Comparison of ENCODE assay signal across 27 mouse cellular contexts in genomic region chr14:11440176-11440575, GRCm38 (mm10).
DNase-seq lines count a peak whose midpoint lies in the region; TF ChIP-seq lines count a peak whose summit lies in the region.
"Had no signal": no experiment of that assay in that cellular context is flagged by ENCODE, and none has a peak within 500 bp of the region (broad histone marks: within the 10 kb centered on the region; RNA-seq: fewer than 3 reads in every experiment).

No protein-coding gene starts in this region.

- H3K36me3 ChIP-seq in kidney, adult 2 months (ENCODE audit: control insufficient read depth, insufficient read depth, low read length): no peaks in the 10 kb centered on the region
- H3K36me3 ChIP-seq: embryonic facial prominence, embryonic 12.5 days; forebrain, embryonic 10.5 days; forebrain, embryonic 15.5 days; heart, embryonic 15.5 days; limb, embryonic 13.5 days; liver, embryonic 12.5 days; midbrain, embryonic 15.5 days had no signal

- no peak overlapping the region for H3K27ac ChIP-seq in kidney, adult 2 months (ENCODE audit: insufficient read depth, low read depth, low read length)
- H3K27ac ChIP-seq: embryonic facial prominence, embryonic 12.5 days; forebrain, embryonic 10.5 days; forebrain, embryonic 15.5 days; gastrocnemius, adult 2 months; heart, embryonic 15.5 days; hindbrain, embryonic 14.5 days; left cerebral cortex, adult 2 months; limb, embryonic 13.5 days; liver, embryonic 12.5 days; midbrain, embryonic 15.5 days had no signal

- no peak for TF ChIP-seq POLR2A in kidney, adult 2 months (IDR thresholded peaks at IDR 0.05; ENCODE audit: low read depth, low read length)
- no peak for TF ChIP-seq POLR2A in lung, adult 2 months (IDR thresholded peaks at IDR 0.05; ENCODE audit: borderline replicate concordance, extremely low read depth, low read depth, low read length)

- 67% methylated on average over 2 of the region's 2 CpGs for WGBS in kidney, adult 2 months
- 44% methylated on average over 2 of the region's 2 CpGs for WGBS in lung, adult 2 months

- H3K4me3 ChIP-seq in kidney, adult 2 months (ENCODE audit: insufficient read depth, low read depth, low read length): no peak overlapping the region
- H3K4me3 ChIP-seq in lung, adult 2 months (replicated peaks; ENCODE audit: extremely low read depth, low read depth, low read length): no peak overlapping the region
- H3K4me3 ChIP-seq: embryonic facial prominence, embryonic 12.5 days; forebrain, embryonic 10.5 days; forebrain, embryonic 15.5 days; gastrocnemius, adult 2 months; heart, embryonic 15.5 days; left cerebral cortex, adult 2 months; limb, embryonic 13.5 days; liver, embryonic 12.5 days; midbrain, embryonic 15.5 days had no signal

- DNase-seq in kidney, adult 2 months: peak; percentile 4
- no peak for DNase-seq in kidney, adult 11 months
- DNase-seq in lung, postnatal 10 days: peak; percentile 21
- DNase-seq in lung, adult 2 months: no peak
- DNase-seq in ZHBTc4 (ENCODE audit: low read depth, low spot score): peak; percentile 8
- peak; percentile 37 for DNase-seq in lung, postnatal 36 days
- DNase-seq in ovary, postnatal 14 days (ENCODE audit: low spot score): no peak
- DNase-seq: adrenal gland, postnatal 10 days; B cell, adult 2 months; cerebellum, adult 11 months; cerebellum, adult 9-10 months; cerebellum, postnatal 36 days; gastrocnemius, adult 2 months; kidney, postnatal 14 days; liver, postnatal 0 days; right cerebral cortex, adult 18-20 months; spleen, adult 18-20 months; thymus, postnatal 14 days had no signal

- no peak for TF ChIP-seq CTCF in kidney, adult 2 months (conservative IDR thresholded peaks at IDR 0.05; ENCODE audit: insufficient read depth, insufficient read length, low read depth, low read length)
- no peak for TF ChIP-seq CTCF in lung, adult 2 months (IDR thresholded peaks at IDR 0.05; ENCODE audit: insufficient read depth, low read length)

- H3K27me3 ChIP-seq in kidney, adult 2 months (replicated peaks; ENCODE audit: control insufficient read depth, insufficient read depth, low read length): no peaks in the 10 kb centered on the region
- H3K27me3 ChIP-seq: embryonic facial prominence, embryonic 12.5 days; forebrain, embryonic 15.5 days; heart, embryonic 15.5 days; limb, embryonic 13.5 days; liver, embryonic 12.5 days; midbrain, embryonic 15.5 days had no signal

- H3K4me1 ChIP-seq in kidney, adult 2 months (ENCODE audit: control insufficient read depth, insufficient read depth, low read length): no peaks in the 10 kb centered on the region
- H3K4me1 ChIP-seq in lung, adult 2 months (ENCODE audit: control insufficient read depth, insufficient read depth, low read length): peaks cover 2% of the 10 kb centered on the region; the same call in 1 of the 2 replicates
- H3K4me1 ChIP-seq: embryonic facial prominence, embryonic 12.5 days; forebrain, embryonic 10.5 days; forebrain, embryonic 15.5 days; heart, embryonic 15.5 days; liver, embryonic 12.5 days; midbrain, embryonic 15.5 days had no signal

Comparison
In these comparisons a context has a peak if more than half of its experiments do, and no peak if none do; other contexts are left out.
1. DNase-seq: peak in kidney, adult 2 months (single experiment), lung, postnatal 10 days (single experiment), ZHBTc4 (single experiment) and lung, postnatal 36 days (single experiment); none in kidney, adult 11 months (single experiment), lung, adult 2 months (single experiment) and ovary, postnatal 14 days (single experiment).